Mouse (Mus musculus): ENCODE results near the gene Arpc5. TPM values are rescaled to one million over a fixed set of nuclear protein-coding genes. Genes with fewer than 3 reads are reported as not detected.

Gene Arpc5
- polyA plus RNA-seq, 1 experiment from 2014 or later, result 162 TPM

DNA sequence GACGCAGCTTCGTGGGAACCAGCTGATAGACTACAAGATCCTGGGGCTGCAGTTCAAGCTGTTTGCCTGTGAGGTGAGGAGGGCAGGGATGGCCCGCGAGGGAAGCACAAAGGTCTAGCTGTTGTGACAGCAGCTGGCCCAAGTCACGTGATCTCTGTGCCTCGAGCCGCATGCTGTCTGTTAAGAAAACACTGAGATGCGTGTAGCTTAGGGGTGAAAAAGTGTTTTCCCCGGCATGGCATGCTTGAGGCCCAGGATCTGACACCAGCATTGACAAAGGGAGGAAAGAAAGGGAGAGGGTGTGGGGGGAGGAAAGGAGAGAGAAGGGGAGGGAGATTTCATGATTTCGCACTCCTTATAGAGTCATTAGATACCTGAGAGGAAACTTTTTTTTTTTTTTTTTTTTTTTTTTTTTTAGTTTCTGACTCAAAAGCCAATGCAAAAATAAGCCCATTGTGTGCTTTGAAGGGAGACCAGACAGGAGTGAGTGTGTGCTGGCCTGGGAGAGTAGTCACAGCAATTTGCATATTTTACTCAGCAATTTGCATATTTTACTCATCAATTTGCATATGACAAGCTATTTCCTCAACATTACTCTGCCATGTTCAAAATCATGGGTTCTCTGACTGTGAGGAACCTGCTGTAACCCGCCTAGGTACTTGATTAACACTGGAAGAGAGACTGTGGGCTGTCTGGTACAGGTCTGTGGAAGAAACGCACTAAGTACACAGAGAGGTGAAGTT is 50.9 kb downstream of the Arpc5 start:
- WGBS (ENCODE audit: insufficient replicate concordance), result 58% methylated on average over 12 of the region's 12 CpGs
- ATAC-seq, result peak; percentile 45; the same call in 1 of the 2 replicates
- no peaks in the 10 kb centered on the region for H3K9me3 ChIP-seq (ENCODE audit: low read length)

DNA sequence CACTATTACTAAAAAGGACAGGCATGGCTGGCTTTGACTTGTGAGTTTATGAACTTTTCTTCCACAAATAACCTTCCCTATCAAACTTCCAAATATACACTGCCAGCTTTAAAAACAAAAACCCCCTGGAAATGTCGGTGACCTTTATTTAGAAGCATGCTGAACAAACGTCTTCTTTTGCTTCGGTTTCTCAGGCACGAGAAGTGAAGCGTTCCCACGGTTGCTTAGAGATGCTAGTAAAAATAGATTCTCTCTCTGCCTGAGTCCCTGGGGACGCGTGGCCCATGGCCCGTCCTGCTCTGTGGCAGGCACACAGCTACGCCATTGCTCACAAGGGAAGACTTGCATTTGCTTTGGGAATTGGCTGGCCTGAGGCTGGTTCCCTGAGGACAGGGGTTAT is 51.5 kb downstream of the Arpc5 start:
- Histone ChIP-seq H3K9me3 (ENCODE audit: low read length) (no peaks in the 10 kb centered on the region), H3K9ac (replicated peaks) (no peak overlapping the region), H3K4me1 (ENCODE audit: insufficient read depth) (peaks cover 4% of the 10 kb centered on the region), H3K27ac (ENCODE audit: low read depth) (peak overlapping the region; percentile 5; the same call in 1 of the 2 replicates), H3K27me3 (ENCODE audit: insufficient read depth, low read length) (no peaks in the 10 kb centered on the region), H3K4me2 (ENCODE audit: low read depth, low read length) (0 out of 2 replicates have a peak overlapping the region, but pooled peaks have one; percentile 1), H3K4me3 (ENCODE audit: low read depth, low read length) (no peak overlapping the region), H3K36me3 (replicated peaks; ENCODE audit: insufficient read depth, low read length) (peaks cover 3% of the 10 kb centered on the region; the same call in 1 of the 2 replicates)
- 53% methylated on average over 10 of the region's 10 CpGs for WGBS (ENCODE audit: insufficient replicate concordance)
- TF ChIP-seq EP300 (IDR thresholded peaks at IDR 0.05; ENCODE audit: low read depth) (no peak), CTCF (IDR thresholded peaks at IDR 0.05; ENCODE audit: low read depth) (no peak)
- 0 out of 2 replicates have a peak, but pooled peaks have one; percentile 14 for ATAC-seq
- DNase-seq, result no peak

More for the DNA sequence above, 50.9 kb downstream of the Arpc5 start:
- Histone ChIP-seq H3K4me2 (ENCODE audit: low read depth, low read length) (0 out of 2 replicates have a peak overlapping the region, but pooled peaks have one; percentile 1), H3K27ac (ENCODE audit: low read depth) (no peak overlapping the region; the same call in none of the 2 replicates), H3K4me3 (ENCODE audit: low read depth, low read length) (no peak overlapping the region), H3K36me3 (replicated peaks; ENCODE audit: insufficient read depth, low read length) (peaks cover 2% of the 10 kb centered on the region; the same call in 1 of the 2 replicates), H3K27me3 (ENCODE audit: insufficient read depth, low read length) (no peaks in the 10 kb centered on the region), H3K9ac (replicated peaks) (no peak overlapping the region), H3K4me1 (ENCODE audit: insufficient read depth) (peaks cover 4% of the 10 kb centered on the region)
- DNase-seq, result peak; percentile 52
- TF ChIP-seq CTCF (IDR thresholded peaks at IDR 0.05; ENCODE audit: low read depth) (no peak), EP300 (IDR thresholded peaks at IDR 0.05; ENCODE audit: low read depth) (no peak)

DNA sequence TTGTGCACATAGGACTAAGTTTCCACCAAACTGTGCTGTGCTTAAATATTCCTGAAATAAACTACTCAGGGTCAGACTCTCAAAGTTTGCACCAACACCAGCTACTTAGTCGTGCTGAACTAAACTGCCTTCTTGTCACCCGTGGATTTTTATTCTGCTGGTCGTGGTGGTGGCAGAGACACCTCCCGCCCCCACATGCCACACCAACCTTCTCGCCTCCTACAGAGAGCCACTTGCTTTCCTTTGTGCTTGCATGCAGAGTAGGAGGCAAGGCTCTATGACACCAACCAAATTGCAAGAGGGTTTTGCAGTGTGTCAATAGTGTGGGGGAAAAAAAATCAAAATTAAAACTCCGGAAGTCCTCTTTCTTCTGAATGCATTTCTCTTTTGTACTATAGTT is 53.2 kb downstream of the Arpc5 start:
- TF ChIP-seq CTCF (IDR thresholded peaks at IDR 0.05; ENCODE audit: low read depth), result no peak
- no peak for TF ChIP-seq EP300 (IDR thresholded peaks at IDR 0.05; ENCODE audit: low read depth)
- ATAC-seq (no peak), DNase-seq (no peak)
- no peak overlapping the region for H3K4me2 ChIP-seq (ENCODE audit: low read depth, low read length)
- H3K27me3 ChIP-seq (ENCODE audit: insufficient read depth, low read length), result no peaks in the 10 kb centered on the region
- H3K9me3 ChIP-seq (ENCODE audit: low read length), result no peaks in the 10 kb centered on the region
- H3K4me3 ChIP-seq (ENCODE audit: low read depth, low read length), result no peak overlapping the region
- H3K4me1 ChIP-seq (ENCODE audit: insufficient read depth), result peaks cover 4% of the 10 kb centered on the region
- 78% methylated on average over 6 of the region's 6 CpGs for WGBS (ENCODE audit: insufficient replicate concordance)
- H3K27ac ChIP-seq (ENCODE audit: low read depth), result no peak overlapping the region
- no peak overlapping the region for H3K9ac ChIP-seq (replicated peaks)
- H3K36me3 ChIP-seq (replicated peaks; ENCODE audit: insufficient read depth, low read length), result peaks cover 5% of the 10 kb centered on the region; the same call in 1 of the 2 replicates

DNA sequence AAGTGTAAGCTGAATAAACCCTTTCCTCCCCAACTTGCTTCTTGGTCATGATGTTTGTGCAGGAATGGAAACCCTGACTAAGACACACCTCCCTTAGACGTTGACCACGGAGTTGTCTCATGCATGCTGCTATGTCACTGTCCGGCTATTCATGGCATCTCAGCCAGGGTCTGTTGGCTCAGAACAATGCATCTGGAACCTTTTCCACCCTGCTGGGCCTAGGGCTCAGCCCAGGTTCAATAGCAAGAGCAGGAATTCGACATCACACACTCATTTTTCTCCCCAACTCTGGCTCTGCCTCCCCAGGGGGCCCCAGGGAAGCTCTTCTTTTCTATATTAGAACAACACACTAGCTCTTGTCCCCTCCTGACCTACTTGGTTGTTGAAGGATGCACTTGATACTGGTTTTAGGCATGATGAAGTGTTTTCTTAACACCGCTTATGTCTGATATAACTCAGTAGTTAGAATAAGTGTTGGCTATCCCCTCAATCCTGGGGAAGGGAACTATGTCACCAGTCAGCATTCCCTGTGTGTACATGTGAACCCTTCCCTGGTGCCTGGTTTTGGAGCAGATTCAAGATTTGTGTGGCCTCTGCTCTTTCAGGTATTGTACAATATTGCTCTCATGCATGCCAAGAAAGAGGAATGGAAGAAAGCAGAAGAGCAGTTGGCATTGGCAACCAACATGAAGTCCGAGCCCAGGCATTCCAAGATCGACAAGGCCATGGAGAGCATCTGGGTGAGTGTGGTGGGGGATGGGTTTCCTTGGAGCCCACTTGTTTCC is 54.8 kb downstream of the Arpc5 start:
- ATAC-seq, result no peak

DNA sequence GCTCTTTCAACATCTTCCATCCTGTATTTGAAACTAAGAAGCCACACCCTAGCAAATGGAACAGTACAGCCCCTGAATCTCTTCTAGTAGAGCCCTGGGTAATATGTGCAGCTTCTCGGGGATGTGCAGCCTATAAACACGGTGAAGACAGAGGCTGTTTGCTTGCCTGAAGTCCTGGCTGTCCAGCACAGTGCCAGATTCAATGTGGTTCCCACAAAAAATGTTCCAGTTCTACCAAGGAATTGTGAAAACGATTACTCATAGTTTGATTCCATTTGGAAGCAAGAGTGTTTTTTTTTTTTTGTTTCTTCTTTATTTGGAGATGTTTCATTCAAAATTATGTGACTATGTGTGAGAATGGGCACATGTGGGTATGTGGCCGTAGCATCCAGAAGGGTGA is 55.4 kb downstream of the Arpc5 start:
- 75% methylated on average over 4 of the region's 4 CpGs for WGBS (ENCODE audit: insufficient replicate concordance)
- no peaks in the 10 kb centered on the region for H3K27me3 ChIP-seq (ENCODE audit: insufficient read depth, low read length)
- H3K9ac ChIP-seq (replicated peaks), result no peak overlapping the region
- TF ChIP-seq CTCF (IDR thresholded peaks at IDR 0.05; ENCODE audit: low read depth), result no peak
- TF ChIP-seq EP300 (IDR thresholded peaks at IDR 0.05; ENCODE audit: low read depth), result no peak
- H3K36me3 ChIP-seq (replicated peaks; ENCODE audit: insufficient read depth, low read length), result peaks cover 8% of the 10 kb centered on the region; the same call in 1 of the 2 replicates
- ATAC-seq, result no peak
- no peak overlapping the region for H3K4me3 ChIP-seq (ENCODE audit: low read depth, low read length)
- H3K4me2 ChIP-seq (ENCODE audit: low read depth, low read length), result no peak overlapping the region
- no peak overlapping the region for H3K27ac ChIP-seq (ENCODE audit: low read depth)
- H3K9me3 ChIP-seq (ENCODE audit: low read length), result no peaks in the 10 kb centered on the region
- no peak for DNase-seq
- peaks cover 4% of the 10 kb centered on the region for H3K4me1 ChIP-seq (ENCODE audit: insufficient read depth)

More for the DNA sequence above, 54.8 kb downstream of the Arpc5 start:
- DNase-seq, result no peak
- TF ChIP-seq EP300 (IDR thresholded peaks at IDR 0.05; ENCODE audit: low read depth) (no peak), CTCF (IDR thresholded peaks at IDR 0.05; ENCODE audit: low read depth) (no peak)
- Histone ChIP-seq H3K9me3 (ENCODE audit: low read length) (no peaks in the 10 kb centered on the region), H3K4me3 (ENCODE audit: low read depth, low read length) (no peak overlapping the region), H3K36me3 (replicated peaks; ENCODE audit: insufficient read depth, low read length) (peaks cover 5% of the 10 kb centered on the region; the same call in 1 of the 2 replicates), H3K4me2 (ENCODE audit: low read depth, low read length) (no peak overlapping the region), H3K27ac (ENCODE audit: low read depth) (no peak overlapping the region), H3K9ac (replicated peaks) (no peak overlapping the region), H3K4me1 (ENCODE audit: insufficient read depth) (peaks cover 4% of the 10 kb centered on the region), H3K27me3 (ENCODE audit: insufficient read depth, low read length) (no peaks in the 10 kb centered on the region)
- 69% methylated on average over 7 of the region's 7 CpGs for WGBS (ENCODE audit: insufficient replicate concordance)

DNA sequence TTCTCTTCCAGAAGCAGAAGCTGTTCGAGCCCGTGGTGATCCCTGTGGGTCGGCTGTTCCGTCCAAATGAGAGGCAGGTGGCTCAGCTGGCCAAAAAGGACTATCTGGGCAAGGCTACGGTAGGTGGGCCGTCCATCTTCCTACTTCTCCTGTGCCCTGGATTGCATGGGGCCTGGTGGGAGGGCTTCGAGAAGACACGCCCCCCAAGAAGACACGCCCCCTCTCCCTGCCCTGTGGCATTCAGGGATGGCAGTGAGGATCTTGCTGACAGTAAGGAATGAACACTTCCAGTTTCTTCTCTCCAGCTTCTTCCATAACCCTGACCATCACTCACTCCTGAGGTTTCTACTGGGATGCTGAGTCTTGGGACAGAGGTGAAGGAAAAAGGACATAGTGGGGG is 57.9 kb downstream of the Arpc5 start:
- no peak overlapping the region for H3K9ac ChIP-seq (replicated peaks)
- no peak for TF ChIP-seq CTCF (IDR thresholded peaks at IDR 0.05; ENCODE audit: low read depth)
- no peak for TF ChIP-seq EP300 (IDR thresholded peaks at IDR 0.05; ENCODE audit: low read depth)
- WGBS (ENCODE audit: insufficient replicate concordance), result 66% methylated on average over 9 of the region's 9 CpGs
- peaks cover 8% of the 10 kb centered on the region; the same call in 1 of the 2 replicates for H3K36me3 ChIP-seq (replicated peaks; ENCODE audit: insufficient read depth, low read length)
- no peaks in the 10 kb centered on the region for H3K27me3 ChIP-seq (ENCODE audit: insufficient read depth, low read length)
- H3K9me3 ChIP-seq (ENCODE audit: low read length), result no peaks in the 10 kb centered on the region
- H3K4me2 ChIP-seq (ENCODE audit: low read depth, low read length), result no peak overlapping the region
- H3K27ac ChIP-seq (ENCODE audit: low read depth), result no peak overlapping the region
- H3K4me3 ChIP-seq (ENCODE audit: low read depth, low read length), result no peak overlapping the region
- no peak for ATAC-seq
- H3K4me1 ChIP-seq (ENCODE audit: insufficient read depth), result no peaks in the 10 kb centered on the region
- no peak for DNase-seq

Other genes starting within 250 kb of the Arpc5 start
- gene Apobec4, start 16.0 kb upstream of the Arpc5 start, polyA plus RNA-seq (2015; fragmentation: Nextera tagmentation; extraction: Ambion mirVana), result not detected in 2 replicates
- gene Rgl1, start 191 bp upstream of the Arpc5 start, polyA plus RNA-seq (2015; fragmentation: Nextera tagmentation; extraction: Ambion mirVana), result 11.7 and 16.2 TPM in 2 replicates
- 12.5 and 13.8 TPM in 2 replicates for gene Ncf2, start 33.7 kb downstream of the Arpc5 start, polyA plus RNA-seq (2015; fragmentation: Nextera tagmentation; extraction: Ambion mirVana)
- gene Smg7, start 136.1 kb downstream of the Arpc5 start, polyA plus RNA-seq (2015; fragmentation: Nextera tagmentation; extraction: Ambion mirVana), result 6.1 and 6.6 TPM in 2 replicates
- 0.06 and 0.09 TPM in 2 replicates for gene Nmnat2, start 188.5 kb downstream of the Arpc5 start, polyA plus RNA-seq (2015; fragmentation: Nextera tagmentation; extraction: Ambion mirVana)